Mouse (Mus musculus) kidney, adult 2 months (tissue): ENCODE measurements around the gene Olfr68.

Source experiments
- CTCF ChIP-seq: fragments of 200-500 bp; conservative IDR thresholded peaks from 2 replicates; pipeline ENCODE4 v1.5.1; 2011; ENCODE audit warnings: low read depth, mild to moderate bottlenecking, control low read depth, low read length, moderate library complexity, mixed read lengths; ENCODE audit not compliant: insufficient read depth, insufficient read length
- POLR2A ChIP-seq: fragments of 200-500 bp; IDR thresholded peaks from one replicate; pipeline ENCODE4 v1.6.1; 2011; ENCODE audit warnings: low read depth, low read length, control low read depth

- TF ChIP-seq POLR2A (no peak), CTCF (no peak)
Observed at GRCm38 (mm10) chr7:103827808-103828207, 48.3 kb upstream of the Olfr68 start, which contains the start of gene Hbb-bs.
